Mouse (Mus musculus): ENCODE measurements at regions not wholly inside any gene's neighbourhood (a gene's known extent, or its start where the extent isn't known, plus 50 kb on each side); places are given as distances from the start of the nearest gene placed in this dataset.

DNA sequence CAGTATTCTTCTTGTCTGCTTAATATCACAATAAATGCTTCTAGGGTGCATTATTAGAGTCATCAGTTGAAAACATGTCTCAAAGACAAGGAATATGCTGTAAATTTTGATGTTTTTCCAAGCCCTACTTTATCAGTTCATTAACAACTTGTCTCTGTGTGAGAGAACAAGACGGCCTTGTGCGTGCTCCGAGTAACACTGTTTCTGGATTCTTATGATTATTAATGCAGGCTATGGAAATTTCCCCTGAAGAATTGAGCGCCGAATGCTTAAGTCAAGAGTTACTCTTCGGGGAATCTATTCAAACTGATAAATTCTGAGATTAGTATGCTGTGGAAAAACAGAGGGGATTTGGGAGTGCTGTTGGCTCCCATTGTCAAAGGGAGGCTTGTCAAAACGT lies 72.2 kb upstream of the B3gat2 start:
- Histone ChIP-seq H3K9me3 (ENCODE audit: low read length) (peaks cover 14% of the 10 kb centered on the region), H3K27me3 (ENCODE audit: insufficient read depth, low read length) (no peaks in the 10 kb centered on the region), H3K4me1 (replicated peaks; ENCODE audit: low read depth, low read length) (no peaks in the 10 kb centered on the region), H3K4me3 (replicated peaks; ENCODE audit: low read length) (no peak overlapping the region), H3K36me3 (ENCODE audit: insufficient read depth, low read length) (no peaks in the 10 kb centered on the region)
- TF ChIP-seq CTCF (conservative IDR thresholded peaks at IDR 0.05; ENCODE audit: low read length), result no peak
- TF ChIP-seq NANOG (IDR thresholded peaks at IDR 0.05; ENCODE audit: borderline replicate concordance, low read length), result no peak
- no peak for TF ChIP-seq POU5F1 (IDR thresholded peaks at IDR 0.05; ENCODE audit: borderline replicate concordance, low read length)

DNA sequence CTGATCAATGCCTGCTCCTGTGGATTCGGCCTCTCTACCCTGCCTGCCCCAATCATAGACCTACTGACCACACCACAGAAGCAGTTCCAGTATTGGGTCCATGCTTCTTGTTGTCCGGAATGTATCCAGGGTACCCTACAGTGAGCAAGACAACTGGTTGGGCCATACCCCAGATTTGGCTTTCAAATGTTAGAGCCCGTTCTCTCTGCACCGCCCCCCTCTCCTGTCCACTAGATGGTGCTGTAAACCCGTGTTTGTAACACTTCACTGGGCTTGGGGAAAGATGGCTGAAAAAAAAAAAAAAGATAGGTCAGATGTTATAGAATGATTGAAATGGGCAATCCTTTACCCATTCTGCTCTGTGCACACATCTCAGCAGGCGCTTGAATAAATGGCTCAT lies 56.1 kb upstream of the B3gat2 start:
- Histone ChIP-seq H3K9me3 (ENCODE audit: low read length) (no peaks in the 10 kb centered on the region), H3K4me3 (replicated peaks; ENCODE audit: low read length) (no peak overlapping the region), H3K36me3 (ENCODE audit: insufficient read depth, low read length) (no peaks in the 10 kb centered on the region), H3K4me1 (replicated peaks; ENCODE audit: low read depth, low read length) (no peaks in the 10 kb centered on the region), H3K27me3 (ENCODE audit: insufficient read depth, low read length) (no peaks in the 10 kb centered on the region)
- peak; percentile 82 for TF ChIP-seq CTCF (conservative IDR thresholded peaks at IDR 0.05; ENCODE audit: low read length)
- no peak for TF ChIP-seq NANOG (IDR thresholded peaks at IDR 0.05; ENCODE audit: borderline replicate concordance, low read length)
- TF ChIP-seq POU5F1 (IDR thresholded peaks at IDR 0.05; ENCODE audit: borderline replicate concordance, low read length), result no peak

DNA sequence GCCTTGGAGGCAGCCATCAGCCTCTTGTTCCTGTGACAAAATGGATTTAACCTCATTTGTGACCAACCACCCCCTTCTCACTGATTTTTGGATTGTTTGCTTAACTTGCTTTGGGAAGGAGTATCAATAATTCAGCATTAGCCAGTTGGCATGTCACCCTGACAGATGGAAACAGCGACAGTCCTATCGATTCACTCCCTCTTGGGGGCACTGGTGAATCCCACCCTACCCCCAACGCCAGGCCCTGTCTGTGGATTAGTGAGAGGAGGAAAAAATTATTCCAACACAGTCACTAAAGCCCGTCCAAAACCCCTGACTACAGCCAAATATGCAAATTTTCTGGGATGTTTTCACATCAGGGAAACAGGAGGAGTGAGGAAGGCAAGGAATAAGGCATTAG lies 55.1 kb upstream of the B3gat2 start:
- no peak for TF ChIP-seq NANOG (IDR thresholded peaks at IDR 0.05; ENCODE audit: borderline replicate concordance, low read length)
- TF ChIP-seq POU5F1 (IDR thresholded peaks at IDR 0.05; ENCODE audit: borderline replicate concordance, low read length), result no peak
- no peak for TF ChIP-seq CTCF (conservative IDR thresholded peaks at IDR 0.05; ENCODE audit: low read length)
- Histone ChIP-seq H3K9me3 (ENCODE audit: low read length) (no peaks in the 10 kb centered on the region), H3K36me3 (ENCODE audit: insufficient read depth, low read length) (no peaks in the 10 kb centered on the region), H3K4me3 (replicated peaks; ENCODE audit: low read length) (no peak overlapping the region), H3K4me1 (replicated peaks; ENCODE audit: low read depth, low read length) (no peaks in the 10 kb centered on the region), H3K27me3 (ENCODE audit: insufficient read depth, low read length) (no peaks in the 10 kb centered on the region)
